Mouse (Mus musculus) forebrain, embryonic 12.5 days (tissue): Measurements from ENCODE around the gene Emid1. TPM values are rescaled to one million over a fixed set of nuclear protein-coding genes. Genes with fewer than 3 reads are reported as not detected.
A peak's percentile ranks its signal among the peaks of the same experiment; 100 is the strongest.

Experiments
- ATAC-seq: fragments of 200-750 bp; cut with Nextera tagmentation; 2 replicates; pipeline ENCODE4 v1.8.0; 2017; ENCODE audit warnings: moderate TSS enrichment; ENCODE audit not compliant: low FRiP score
- H3K27ac ChIP-seq: fragments of 300-500 bp; sonication (generic); 2 replicates; pipeline ENCODE4 v1.5.1; 2016; ENCODE audit warnings: mild to moderate bottlenecking
- H3K27me3 ChIP-seq: fragments of 300-500 bp; sonication (generic); 2 replicates; pipeline ENCODE4 v1.6.1; 2016; ENCODE audit warnings: mild to moderate bottlenecking
- H3K36me3 ChIP-seq: fragments of 300-500 bp; sonication (generic); replicated peaks from 2 replicates; pipeline ENCODE4 v1.6.1; 2016; ENCODE audit warnings: mild to moderate bottlenecking
- H3K4me1 ChIP-seq: fragments of 300-500 bp; sonication (generic); 2 replicates; pipeline ENCODE4 v1.6.1; 2016
- H3K4me2 ChIP-seq: fragments of 300-500 bp; sonication (generic); 2 replicates; pipeline ENCODE4 v1.6.1; 2016; ENCODE audit warnings: mild to moderate bottlenecking, moderate library complexity
- H3K4me3 ChIP-seq: fragments of 300-500 bp; sonication (generic); replicated peaks from 2 replicates; pipeline ENCODE4 v1.5.1; 2016; ENCODE audit warnings: mild to moderate bottlenecking
- H3K9ac ChIP-seq: fragments of 300-500 bp; sonication (generic); 2 replicates; pipeline ENCODE4 v1.6.1; 2016; ENCODE audit warnings: mild to moderate bottlenecking
- H3K9me3 ChIP-seq: fragments of 300-500 bp; sonication (generic); 2 replicates; pipeline ENCODE4 v1.6.1; 2016
- WGBS: fragments of 180-500 bp; shearing (Covaris S2); methylation state at CpG from one replicate; pipeline ENCODE4 v1.1.7; 2016; 5-methylcytosine and 5-hydroxymethylcytosine counted together
- polyA plus RNA-seq: library from polyadenylated mRNA; unstranded; fragments of >200 nt; fragmentation: Nextera tagmentation; extraction: Ambion mirVana; gene quantifications from 2 replicates; pipeline ENCODE4 v1.2.1, GENCODE M21; 2016

Emid1 gene
- polyA plus RNA-seq, 1 experiment from 2014 or later, result 16.0 TPM

DNA sequence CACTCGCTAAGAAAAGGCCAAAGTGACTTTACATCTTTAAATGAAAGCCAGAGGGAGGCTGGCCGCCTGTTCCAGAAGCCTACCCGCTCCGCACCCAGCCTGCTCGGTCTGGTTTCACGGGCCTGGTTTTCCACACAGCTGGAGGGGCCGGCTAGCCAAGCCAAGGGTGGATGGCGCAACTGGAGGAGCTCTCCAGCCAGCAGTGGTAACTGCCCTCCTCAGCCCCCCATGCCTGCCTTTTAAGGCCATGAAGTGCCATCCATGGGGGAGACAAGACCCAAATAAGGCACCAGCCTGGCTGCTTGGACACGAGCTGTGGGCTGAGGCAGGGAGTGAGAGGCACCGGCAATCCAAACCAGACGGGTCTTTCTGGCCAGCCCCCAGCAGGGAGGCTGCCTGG lies 16.1 kb downstream of the Emid1 start:
- H3K36me3 ChIP-seq, result no peaks in the 10 kb centered on the region
- no peaks in the 10 kb centered on the region for H3K9me3 ChIP-seq
- ATAC-seq, result no peak
- WGBS, result 81% methylated on average over 11 of the region's 11 CpGs
- H3K4me1 ChIP-seq, result peaks cover 9% of the 10 kb centered on the region
- H3K27me3 ChIP-seq, result no peaks in the 10 kb centered on the region
- no peak overlapping the region for H3K4me2 ChIP-seq
- no peak overlapping the region for H3K27ac ChIP-seq
- H3K4me3 ChIP-seq, result no peak overlapping the region
- H3K9ac ChIP-seq, result no peak overlapping the region

DNA sequence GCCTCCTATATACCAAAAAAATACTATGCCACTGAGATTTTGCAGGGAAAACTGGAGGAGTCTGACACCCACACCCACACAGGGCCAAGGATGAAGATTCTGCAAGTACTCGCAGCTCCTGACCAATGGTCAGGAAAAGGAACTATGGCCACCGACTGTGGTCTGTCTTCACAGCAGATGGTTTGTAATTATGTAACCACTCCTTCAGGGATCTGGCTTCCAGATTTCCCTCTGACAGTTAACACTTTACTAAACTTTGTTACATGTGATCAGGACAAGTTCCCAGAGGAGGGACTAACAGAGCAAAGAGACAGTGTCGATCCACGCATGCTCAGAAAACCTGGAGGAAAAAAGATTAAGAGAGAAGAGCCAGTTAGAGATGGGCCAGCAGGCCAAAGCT lies 19.3 kb downstream of the Emid1 start:
- no peak overlapping the region for H3K4me2 ChIP-seq
- no peak for ATAC-seq
- no peaks in the 10 kb centered on the region for H3K27me3 ChIP-seq
- no peaks in the 10 kb centered on the region for H3K9me3 ChIP-seq
- 87% methylated on average over 4 of the region's 4 CpGs for WGBS
- H3K4me3 ChIP-seq, result no peak overlapping the region
- H3K27ac ChIP-seq, result no peak overlapping the region
- H3K9ac ChIP-seq, result no peak overlapping the region
- peaks cover 26% of the 10 kb centered on the region for H3K4me1 ChIP-seq
- H3K36me3 ChIP-seq, result no peaks in the 10 kb centered on the region

DNA sequence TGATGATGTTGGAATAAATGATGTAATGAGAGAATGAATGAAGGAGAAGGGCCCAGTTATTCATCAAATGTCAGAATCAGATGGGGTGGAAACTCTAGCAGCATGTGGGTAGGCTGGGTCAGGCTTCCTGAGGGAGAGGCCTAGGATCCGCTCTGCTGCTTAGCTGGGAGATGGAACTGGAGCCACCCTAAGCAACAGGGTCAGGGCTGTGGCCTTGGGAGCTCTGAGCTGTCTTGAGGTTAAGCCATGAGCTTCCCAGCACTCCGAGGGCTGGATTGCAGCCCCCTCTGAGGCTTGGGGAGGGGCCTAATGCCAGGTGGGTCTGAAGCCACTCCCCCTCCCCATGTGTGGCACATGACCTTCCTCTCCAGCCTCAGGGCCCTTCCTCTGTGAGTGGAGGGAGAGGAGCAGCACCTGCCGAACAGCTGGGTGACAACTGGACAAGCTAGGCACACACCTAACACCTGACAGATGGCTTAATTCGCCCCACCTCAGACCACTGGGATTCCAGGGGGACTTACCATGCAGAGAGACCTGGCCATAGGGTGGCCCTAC lies 21.9 kb downstream of the Emid1 start:
- H3K9me3 ChIP-seq, result no peaks in the 10 kb centered on the region
- 55% methylated on average over 4 of the region's 4 CpGs for WGBS
- H3K4me2 ChIP-seq, result no peak overlapping the region
- H3K27ac ChIP-seq, result no peak overlapping the region; the same call in 1 of the 2 replicates
- H3K27me3 ChIP-seq, result no peaks in the 10 kb centered on the region
- H3K4me1 ChIP-seq, result peaks cover 26% of the 10 kb centered on the region
- H3K4me3 ChIP-seq, result no peak overlapping the region
- H3K36me3 ChIP-seq, result no peaks in the 10 kb centered on the region
- ATAC-seq, result no peak
- H3K9ac ChIP-seq, result no peak overlapping the region

- H3K9me3 ChIP-seq, result no peaks in the 10 kb centered on the region
- ATAC-seq, result peak; percentile 85
- H3K27ac ChIP-seq, result peak overlapping the region; percentile 75
- H3K36me3 ChIP-seq, result 0 out of 2 replicates have a peak, but pooled peaks cover 3% of the 10 kb centered on the region
- no peak overlapping the region for H3K4me3 ChIP-seq
- H3K4me1 ChIP-seq, result peaks cover 26% of the 10 kb centered on the region
- no peaks in the 10 kb centered on the region for H3K27me3 ChIP-seq
- 15% methylated on average over 5 of the region's 5 CpGs for WGBS
- H3K9ac ChIP-seq, result no peak overlapping the region
- peak overlapping the region; percentile 37 for H3K4me2 ChIP-seq
These were observed 23.0 kb downstream of the Emid1 start for GRCm38 (mm10) chr11:5129035-5129480.

DNA sequence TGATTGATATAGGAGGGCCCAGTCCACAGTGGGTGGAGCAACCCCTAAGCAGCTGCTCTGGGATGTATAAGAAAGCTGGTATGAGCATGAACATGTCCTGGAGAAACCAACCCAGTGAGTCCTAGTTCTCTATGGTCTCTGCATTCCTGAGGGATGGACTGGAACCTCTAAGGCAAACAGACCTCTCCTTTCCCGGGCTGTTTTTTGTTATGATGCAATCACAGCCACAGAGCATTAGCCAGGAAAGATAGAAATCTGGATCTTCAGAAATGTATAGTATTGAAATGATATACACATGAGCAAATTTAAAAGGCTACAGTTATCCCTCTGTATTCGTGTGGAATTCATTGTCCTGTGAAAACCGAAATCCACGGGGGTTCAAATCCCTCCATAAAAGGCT lies 26.3 kb downstream of the Emid1 start:
- no peaks in the 10 kb centered on the region for H3K27me3 ChIP-seq
- peaks cover 26% of the 10 kb centered on the region for H3K4me1 ChIP-seq
- H3K9me3 ChIP-seq, result no peaks in the 10 kb centered on the region
- WGBS, result 64% methylated on average over 4 of the region's 4 CpGs
- H3K4me3 ChIP-seq, result no peak overlapping the region
- H3K27ac ChIP-seq, result no peak overlapping the region
- H3K36me3 ChIP-seq, result 0 out of 2 replicates have a peak, but pooled peaks cover 5% of the 10 kb centered on the region
- H3K4me2 ChIP-seq, result no peak overlapping the region
- no peak overlapping the region for H3K9ac ChIP-seq
- no peak for ATAC-seq

DNA sequence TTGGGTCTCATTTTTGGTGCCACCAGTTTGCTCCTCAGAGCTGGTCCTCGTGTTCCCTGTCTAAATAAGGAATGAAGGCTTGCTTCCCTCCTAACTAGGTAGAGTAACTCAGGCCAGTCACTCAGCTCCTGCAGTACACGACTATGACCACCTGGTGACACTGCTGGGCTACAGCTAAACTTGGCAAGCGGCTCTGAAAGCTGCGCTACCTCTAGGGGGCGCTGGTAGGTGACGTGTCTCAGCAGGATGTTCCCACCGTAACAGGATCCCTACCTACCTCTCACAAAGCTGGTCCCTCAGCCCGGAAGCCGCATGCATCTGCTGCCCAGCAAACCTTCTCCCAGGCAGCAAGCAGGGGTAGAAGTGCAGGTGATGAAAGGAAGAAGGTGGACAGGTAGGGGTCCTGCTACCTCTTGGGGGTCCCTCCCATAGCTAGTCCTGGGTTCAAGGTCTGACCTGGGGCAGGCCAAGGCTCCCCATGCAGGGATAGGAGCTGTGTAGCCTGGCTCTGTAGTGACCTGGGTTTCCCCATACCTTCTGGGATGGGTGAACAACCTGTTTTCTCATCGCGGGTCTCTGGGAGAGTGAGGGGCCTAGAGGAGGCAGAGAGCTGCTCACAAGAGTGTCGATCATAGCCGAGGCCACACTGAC lies 37.0 kb downstream of the Emid1 start:
- no peak overlapping the region for H3K9ac ChIP-seq
- peak; percentile 53; the same call in 1 of the 2 replicates for ATAC-seq
- peaks cover 4% of the 10 kb centered on the region for H3K4me1 ChIP-seq
- WGBS, result 30% methylated on average over 13 of the region's 13 CpGs
- no peaks in the 10 kb centered on the region for H3K9me3 ChIP-seq
- no peak overlapping the region for H3K27ac ChIP-seq
- H3K4me3 ChIP-seq, result no peak overlapping the region
- no peaks in the 10 kb centered on the region for H3K36me3 ChIP-seq
- H3K27me3 ChIP-seq, result no peaks in the 10 kb centered on the region
- H3K4me2 ChIP-seq, result no peak overlapping the region

- no peak overlapping the region for H3K27ac ChIP-seq
- no peak overlapping the region for H3K4me2 ChIP-seq
- no peak overlapping the region for H3K9ac ChIP-seq
- H3K36me3 ChIP-seq, result no peaks in the 10 kb centered on the region
- WGBS, result 90% methylated on average over 7 of the region's 7 CpGs
- no peak overlapping the region for H3K4me3 ChIP-seq
- H3K4me1 ChIP-seq, result peaks cover 4% of the 10 kb centered on the region
- no peaks in the 10 kb centered on the region for H3K27me3 ChIP-seq
- no peak for ATAC-seq
- H3K9me3 ChIP-seq, result no peaks in the 10 kb centered on the region
These were observed 38.4 kb downstream of the Emid1 start for GRCm38 (mm10) chr11:5113645-5114044.

GRCm38 (mm10) chr11:5109441-5109840 lies 42.6 kb downstream of the Emid1 start:
- Histone ChIP-seq H3K36me3 (peaks cover 12% of the 10 kb centered on the region), H3K4me2 (no peak overlapping the region), H3K9me3 (no peaks in the 10 kb centered on the region), H3K4me3 (no peak overlapping the region), H3K9ac (no peak overlapping the region), H3K27me3 (no peaks in the 10 kb centered on the region), H3K4me1 (peaks cover 4% of the 10 kb centered on the region), H3K27ac (no peak overlapping the region)
- no peak for ATAC-seq
- WGBS, result 85% methylated on average over 8 of the region's 8 CpGs

DNA sequence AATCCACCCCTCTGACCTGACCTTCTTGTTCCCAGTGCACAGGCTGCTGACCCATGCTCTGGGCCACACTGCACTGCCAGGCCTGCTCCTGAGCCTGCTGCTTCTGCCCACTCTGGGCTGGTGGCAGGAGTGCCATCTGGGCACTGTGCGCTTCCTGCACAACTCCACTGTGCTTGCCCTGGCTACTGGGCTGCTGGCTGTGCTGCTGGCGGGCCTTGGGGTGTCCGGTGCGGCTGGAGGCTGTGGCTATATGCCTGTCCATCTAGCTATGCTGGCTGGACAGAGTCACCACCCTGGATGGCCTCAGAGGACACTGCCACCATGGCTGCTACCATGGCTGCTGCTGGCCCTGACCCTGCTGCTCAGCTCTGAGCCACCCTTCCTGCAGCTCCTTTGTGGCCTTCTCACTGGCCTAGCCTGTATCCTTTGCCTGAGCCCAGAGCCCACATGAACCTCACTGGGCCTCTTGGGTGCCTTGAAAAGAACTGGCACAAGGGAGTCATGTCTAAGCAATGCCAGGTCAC lies 48.0 kb downstream of the Emid1 start:
- 95% methylated on average over 4 of the region's 4 CpGs for WGBS
- H3K36me3 ChIP-seq, result peaks cover 27% of the 10 kb centered on the region

GRCm38 (mm10) chr11:5102384-5102783 lies 49.7 kb downstream of the Emid1 start:
- no peak overlapping the region for H3K9ac ChIP-seq
- no peaks in the 10 kb centered on the region for H3K9me3 ChIP-seq
- H3K4me1 ChIP-seq, result peaks cover 17% of the 10 kb centered on the region
- no peak overlapping the region for H3K4me3 ChIP-seq
- no peak overlapping the region for H3K4me2 ChIP-seq
- H3K27ac ChIP-seq, result no peak overlapping the region
- H3K27me3 ChIP-seq, result no peaks in the 10 kb centered on the region
- peaks cover 27% of the 10 kb centered on the region for H3K36me3 ChIP-seq
- no peak for ATAC-seq
- 93% methylated on average over 7 of the region's 7 CpGs for WGBS

More for the DNA sequence above, 48.0 kb downstream of the Emid1 start:
- H3K9ac ChIP-seq, result no peak overlapping the region
- H3K27me3 ChIP-seq, result no peaks in the 10 kb centered on the region
- peaks cover 13% of the 10 kb centered on the region for H3K4me1 ChIP-seq
- no peak for ATAC-seq
- H3K27ac ChIP-seq, result no peak overlapping the region
- H3K9me3 ChIP-seq, result no peaks in the 10 kb centered on the region
- H3K4me3 ChIP-seq, result no peak overlapping the region
- no peak overlapping the region for H3K4me2 ChIP-seq

GRCm38 (mm10) chr11:5101641-5102040 lies 50.4 kb downstream of the Emid1 start:
- 86% methylated on average over 6 of the region's 6 CpGs for WGBS
- ATAC-seq, result no peak
- Histone ChIP-seq H3K9ac (0 out of 2 replicates have a peak overlapping the region, but pooled peaks have one; percentile 4), H3K4me2 (no peak overlapping the region), H3K36me3 (peaks cover 27% of the 10 kb centered on the region), H3K27me3 (no peaks in the 10 kb centered on the region), H3K9me3 (no peaks in the 10 kb centered on the region), H3K27ac (no peak overlapping the region), H3K4me1 (peaks cover 25% of the 10 kb centered on the region), H3K4me3 (no peak overlapping the region)

GRCm38 (mm10) chr11:5100801-5101200 lies 51.3 kb downstream of the Emid1 start:
- 60% methylated on average over 5 of the region's 5 CpGs for WGBS
- H3K27ac ChIP-seq, result peak overlapping the region; percentile 96; the same call in 1 of the 2 replicates
- peak overlapping the region; percentile 99 for H3K4me3 ChIP-seq
- H3K27me3 ChIP-seq, result no peaks in the 10 kb centered on the region
- H3K36me3 ChIP-seq, result peaks cover 27% of the 10 kb centered on the region
- H3K4me1 ChIP-seq, result peaks cover 33% of the 10 kb centered on the region
- H3K9me3 ChIP-seq, result no peaks in the 10 kb centered on the region
- no peak for ATAC-seq
- H3K9ac ChIP-seq, result 0 out of 2 replicates have a peak overlapping the region, but pooled peaks have one; percentile 98
- H3K4me2 ChIP-seq, result peak overlapping the region; percentile 91
